Mouse (Mus musculus) brain, embryonic 14.5 days (tissue): ENCODE results near the gene Pak1.

Experiments
- CTCF ChIP-seq: fragments of 200-500 bp; IDR thresholded peaks from 2 replicates; pipeline ENCODE4 v1.5.1; 2012; ENCODE audit warnings: inconsistent platforms, mild to moderate bottlenecking, moderate library complexity, borderline replicate concordance; ENCODE audit not compliant: insufficient read depth, insufficient read length; ENCODE audit errors: extremely low read depth
- POLR2A ChIP-seq: fragments of 200-500 bp; IDR thresholded peaks from 2 replicates; pipeline ENCODE4 v1.6.1; 2012; ENCODE audit warnings: mild to moderate bottlenecking, inconsistent platforms, borderline replicate concordance; ENCODE audit not compliant: poor library complexity, insufficient read depth, insufficient read length, severe bottlenecking; ENCODE audit errors: extremely low read depth

DNA sequence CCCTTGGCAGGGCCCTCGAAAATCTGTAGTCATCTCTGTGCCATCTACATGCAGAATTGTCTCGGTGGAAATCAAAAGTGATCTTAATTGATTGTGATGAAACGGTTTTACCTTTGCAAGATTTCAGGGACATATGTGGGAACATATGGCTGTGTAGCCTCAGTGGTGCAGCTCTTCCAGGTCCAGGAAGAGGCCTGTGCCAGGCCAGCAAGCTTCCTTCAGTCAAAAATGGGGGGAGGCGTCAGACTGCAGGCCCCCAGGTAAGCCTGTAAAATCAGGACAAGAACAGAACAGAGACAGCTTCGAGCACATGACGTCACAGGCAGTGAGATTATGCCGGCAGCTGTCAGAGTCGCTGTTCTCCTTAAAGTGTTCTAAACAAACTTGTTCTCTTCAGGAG, 20.5 kb upstream of the Pak1 start:
- TF ChIP-seq CTCF (no peak), POLR2A (no peak)
